Mouse (Mus musculus): ENCODE results near the gene Tmem252. TPM values are rescaled to one million over a fixed set of nuclear protein-coding genes. Genes with fewer than 3 reads are reported as not detected.

Gene Tmem252
- 4.6 and 6.0 TPM in 2 replicates for polyA plus RNA-seq (2014; fragmentation: Nextera tagmentation; extraction: Ambion mirVana)

GRCm38 (mm10) chr19:24673762-24674161 is at the start of gene Tmem252:
Tmem252 (plus strand) TSS chr19:24674008.
- Histone ChIP-seq H3K4me2 (no peak within 1 kb of the TSS), H3K9me3 (replicated peaks; ENCODE audit: control insufficient read depth, low read length) (no peaks in the 10 kb centered on the region), H3K27me3 (ENCODE audit: control insufficient read depth, insufficient read depth, low read length) (no peaks in the 10 kb centered on the region), H3K9ac (ENCODE audit: low read depth, low read length) (no peak within 1 kb of the TSS), H3K4me3 (ENCODE audit: low read depth, low read length) (no peak within 1 kb of the TSS), H3K27ac (ENCODE audit: low read depth, low read length) (no peak within 1 kb of the TSS), H3K4me1 (ENCODE audit: control insufficient read depth, insufficient read depth, low read length) (peaks cover 20% of the 10 kb centered on the region), H3K36me3 (ENCODE audit: control insufficient read depth, insufficient read depth, low read length) (no peaks in the 10 kb centered on the region)
- 58% methylated on average over 4 of the region's 4 CpGs for WGBS (ENCODE audit: insufficient replicate concordance)
- no peak for ATAC-seq (replicated peaks; ENCODE audit: insufficient number of reproducible peaks, low FRiP score, low TSS enrichment)

GRCm38 (mm10) chr19:24628049-24628448 is 45.8 kb upstream of the Tmem252 start:
- Histone ChIP-seq H3K27ac (ENCODE audit: low read depth, low read length) (no peak overlapping the region), H3K4me2 (no peak overlapping the region), H3K4me1 (ENCODE audit: control insufficient read depth, insufficient read depth, low read length) (no peaks in the 10 kb centered on the region), H3K27me3 (ENCODE audit: control insufficient read depth, insufficient read depth, low read length) (0 out of 2 replicates have a peak, but pooled peaks cover 3% of the 10 kb centered on the region), H3K9me3 (replicated peaks; ENCODE audit: control insufficient read depth, low read length) (no peaks in the 10 kb centered on the region), H3K36me3 (ENCODE audit: control insufficient read depth, insufficient read depth, low read length) (no peaks in the 10 kb centered on the region), H3K4me3 (ENCODE audit: low read depth, low read length) (no peak overlapping the region), H3K9ac (ENCODE audit: low read depth, low read length) (no peak overlapping the region)
- WGBS (ENCODE audit: insufficient replicate concordance), result 89% methylated on average over 4 of the region's 4 CpGs
- ATAC-seq (replicated peaks; ENCODE audit: insufficient number of reproducible peaks, low FRiP score, low TSS enrichment), result no peak

- no peaks in the 10 kb centered on the region for H3K36me3 ChIP-seq (ENCODE audit: control insufficient read depth, insufficient read depth, low read length)
- 66% methylated on average over 3 of the region's 3 CpGs for whole genome bisulfite sequencing (ENCODE audit: insufficient replicate concordance)
- no peak overlapping the region for H3K9ac ChIP-seq (ENCODE audit: low read depth, low read length)
- H3K9me3 ChIP-seq (replicated peaks; ENCODE audit: control insufficient read depth, low read length), result no peaks in the 10 kb centered on the region
- no peak overlapping the region for H3K4me2 ChIP-seq
- no peaks in the 10 kb centered on the region for H3K27me3 ChIP-seq (ENCODE audit: control insufficient read depth, insufficient read depth, low read length)
- H3K4me3 ChIP-seq (ENCODE audit: low read depth, low read length), result no peak overlapping the region
- H3K27ac ChIP-seq (ENCODE audit: low read depth, low read length), result no peak overlapping the region
- ATAC-seq (replicated peaks; ENCODE audit: insufficient number of reproducible peaks, low FRiP score, low TSS enrichment), result no peak
- H3K4me1 ChIP-seq (ENCODE audit: control insufficient read depth, insufficient read depth, low read length), result no peaks in the 10 kb centered on the region
Measured at GRCm38 (mm10) chr19:24633008-24633407, 40.8 kb upstream of the Tmem252 start.

GRCm38 (mm10) chr19:24634602-24635001 is 39.2 kb upstream of the Tmem252 start:
- H3K27me3 ChIP-seq (ENCODE audit: control insufficient read depth, insufficient read depth, low read length), result no peaks in the 10 kb centered on the region
- no peak for ATAC-seq (replicated peaks; ENCODE audit: insufficient number of reproducible peaks, low FRiP score, low TSS enrichment)
- 5% methylated on average over 7 of the region's 7 CpGs for WGBS (ENCODE audit: insufficient replicate concordance)

GRCm38 (mm10) chr19:24636616-24637015 is 37.2 kb upstream of the Tmem252 start:
- no peak for ATAC-seq (replicated peaks; ENCODE audit: insufficient number of reproducible peaks, low FRiP score, low TSS enrichment)
- Histone ChIP-seq H3K4me1 (ENCODE audit: control insufficient read depth, insufficient read depth, low read length) (no peaks in the 10 kb centered on the region), H3K9me3 (replicated peaks; ENCODE audit: control insufficient read depth, low read length) (no peaks in the 10 kb centered on the region), H3K27me3 (ENCODE audit: control insufficient read depth, insufficient read depth, low read length) (no peaks in the 10 kb centered on the region), H3K4me2 (no peak overlapping the region), H3K4me3 (ENCODE audit: low read depth, low read length) (no peak overlapping the region), H3K9ac (ENCODE audit: low read depth, low read length) (no peak overlapping the region), H3K27ac (ENCODE audit: low read depth, low read length) (no peak overlapping the region), H3K36me3 (ENCODE audit: control insufficient read depth, insufficient read depth, low read length) (no peaks in the 10 kb centered on the region)
- WGBS (ENCODE audit: insufficient replicate concordance), result 77% methylated on average over 10 of the region's 10 CpGs

More at GRCm38 (mm10) chr19:24634602-24635001, 39.2 kb upstream of the Tmem252 start:
- H3K4me3 ChIP-seq (ENCODE audit: low read depth, low read length), result no peak overlapping the region
- no peaks in the 10 kb centered on the region for H3K9me3 ChIP-seq (replicated peaks; ENCODE audit: control insufficient read depth, low read length)
- H3K4me2 ChIP-seq, result no peak overlapping the region
- H3K27ac ChIP-seq (ENCODE audit: low read depth, low read length), result no peak overlapping the region
- H3K9ac ChIP-seq (ENCODE audit: low read depth, low read length), result no peak overlapping the region
- H3K36me3 ChIP-seq (ENCODE audit: control insufficient read depth, insufficient read depth, low read length), result no peaks in the 10 kb centered on the region
- H3K4me1 ChIP-seq (ENCODE audit: control insufficient read depth, insufficient read depth, low read length), result no peaks in the 10 kb centered on the region

GRCm38 (mm10) chr19:24637988-24638387 is 35.8 kb upstream of the Tmem252 start:
- no peak overlapping the region for H3K27ac ChIP-seq (ENCODE audit: low read depth, low read length)
- 86% methylated on average over 6 of the region's 6 CpGs for WGBS (ENCODE audit: insufficient replicate concordance)
- H3K4me3 ChIP-seq (ENCODE audit: low read depth, low read length), result no peak overlapping the region
- H3K4me1 ChIP-seq (ENCODE audit: control insufficient read depth, insufficient read depth, low read length), result no peaks in the 10 kb centered on the region
- H3K36me3 ChIP-seq (ENCODE audit: control insufficient read depth, insufficient read depth, low read length), result no peaks in the 10 kb centered on the region
- H3K4me2 ChIP-seq, result no peak overlapping the region
- no peak overlapping the region for H3K9ac ChIP-seq (ENCODE audit: low read depth, low read length)
- H3K27me3 ChIP-seq (ENCODE audit: control insufficient read depth, insufficient read depth, low read length), result no peaks in the 10 kb centered on the region
- H3K9me3 ChIP-seq (replicated peaks; ENCODE audit: control insufficient read depth, low read length), result no peaks in the 10 kb centered on the region
- no peak for ATAC-seq (replicated peaks; ENCODE audit: insufficient number of reproducible peaks, low FRiP score, low TSS enrichment)

- no peak overlapping the region for H3K9ac ChIP-seq (ENCODE audit: low read depth, low read length)
- no peaks in the 10 kb centered on the region for H3K9me3 ChIP-seq (replicated peaks; ENCODE audit: control insufficient read depth, low read length)
- H3K4me1 ChIP-seq (ENCODE audit: control insufficient read depth, insufficient read depth, low read length), result no peaks in the 10 kb centered on the region
- H3K27ac ChIP-seq (ENCODE audit: low read depth, low read length), result no peak overlapping the region
- no peaks in the 10 kb centered on the region for H3K27me3 ChIP-seq (ENCODE audit: control insufficient read depth, insufficient read depth, low read length)
- 83% methylated on average over 6 of the region's 6 CpGs for WGBS (ENCODE audit: insufficient replicate concordance)
- no peaks in the 10 kb centered on the region for H3K36me3 ChIP-seq (ENCODE audit: control insufficient read depth, insufficient read depth, low read length)
- H3K4me2 ChIP-seq, result no peak overlapping the region
- ATAC-seq (replicated peaks; ENCODE audit: insufficient number of reproducible peaks, low FRiP score, low TSS enrichment), result no peak
- H3K4me3 ChIP-seq (ENCODE audit: low read depth, low read length), result no peak overlapping the region
Measured at GRCm38 (mm10) chr19:24640982-24641381, 32.8 kb upstream of the Tmem252 start.

GRCm38 (mm10) chr19:24644971-24645370 is 28.8 kb upstream of the Tmem252 start:
- Histone ChIP-seq H3K27ac (ENCODE audit: low read depth, low read length) (no peak overlapping the region), H3K4me3 (ENCODE audit: low read depth, low read length) (no peak overlapping the region), H3K4me1 (ENCODE audit: control insufficient read depth, insufficient read depth, low read length) (no peaks in the 10 kb centered on the region), H3K27me3 (ENCODE audit: control insufficient read depth, insufficient read depth, low read length) (no peaks in the 10 kb centered on the region), H3K36me3 (ENCODE audit: control insufficient read depth, insufficient read depth, low read length) (no peaks in the 10 kb centered on the region), H3K4me2 (no peak overlapping the region), H3K9ac (ENCODE audit: low read depth, low read length) (no peak overlapping the region), H3K9me3 (replicated peaks; ENCODE audit: control insufficient read depth, low read length) (no peaks in the 10 kb centered on the region)
- no peak for ATAC-seq (replicated peaks; ENCODE audit: insufficient number of reproducible peaks, low FRiP score, low TSS enrichment)
- 73% methylated on average over 10 of the region's 10 CpGs for WGBS (ENCODE audit: insufficient replicate concordance)

- Histone ChIP-seq H3K4me3 (ENCODE audit: low read depth, low read length) (no peak overlapping the region), H3K27ac (ENCODE audit: low read depth, low read length) (no peak overlapping the region), H3K9me3 (replicated peaks; ENCODE audit: control insufficient read depth, low read length) (no peaks in the 10 kb centered on the region), H3K27me3 (ENCODE audit: control insufficient read depth, insufficient read depth, low read length) (no peaks in the 10 kb centered on the region), H3K36me3 (ENCODE audit: control insufficient read depth, insufficient read depth, low read length) (no peaks in the 10 kb centered on the region), H3K9ac (ENCODE audit: low read depth, low read length) (no peak overlapping the region), H3K4me2 (no peak overlapping the region), H3K4me1 (ENCODE audit: control insufficient read depth, insufficient read depth, low read length) (no peaks in the 10 kb centered on the region)
- ATAC-seq (replicated peaks; ENCODE audit: insufficient number of reproducible peaks, low FRiP score, low TSS enrichment), result no peak
- 70% methylated on average over 8 of the region's 8 CpGs for WGBS (ENCODE audit: insufficient replicate concordance)
Measured at GRCm38 (mm10) chr19:24646162-24646829, 27.5 kb upstream of the Tmem252 start.

Data from heart, embryonic 11.5 days (tissue).